Mouse (Mus musculus): ENCODE measurements at regions not wholly inside any gene's neighbourhood (a gene's known extent, or its start where the extent isn't known, plus 50 kb on each side); places are given as distances from the start of the nearest gene placed in this dataset.

- no peak for DNase-seq (ENCODE audit: low spot score)
Measured at GRCm38 (mm10) chr11:38886466-38886865, 1650.7 kb upstream of the Tenm2 start.

- DNase-seq (ENCODE audit: low spot score), result peak; percentile 16
Measured at GRCm38 (mm10) chr11:38861622-38862345, 1626.0 kb upstream of the Tenm2 start.

- no peak for DNase-seq (ENCODE audit: low spot score)
Measured at GRCm38 (mm10) chr11:38856645-38857044, 1620.9 kb upstream of the Tenm2 start.

- no peak for DNase-seq (ENCODE audit: low spot score)
Measured at GRCm38 (mm10) chr11:38829148-38829547, 1593.4 kb upstream of the Tenm2 start.

- no peak for DNase-seq (ENCODE audit: low spot score)
Measured at GRCm38 (mm10) chr11:38828375-38828774, 1592.6 kb upstream of the Tenm2 start.

GRCm38 (mm10) chr11:38825172-38825753 lies 1589.5 kb upstream of the Tenm2 start:
- no peak for DNase-seq (ENCODE audit: low spot score)

- DNase-seq (ENCODE audit: low spot score), result no peak
Measured at GRCm38 (mm10) chr11:38818141-38818540, 1582.4 kb upstream of the Tenm2 start.

GRCm38 (mm10) chr11:38783548-38783947 lies 1547.8 kb upstream of the Tenm2 start:
- no peak for DNase-seq (ENCODE audit: low spot score)

GRCm38 (mm10) chr11:38779585-38779984 lies 1543.8 kb upstream of the Tenm2 start:
- no peak for DNase-seq (ENCODE audit: low spot score)

- DNase-seq (ENCODE audit: low spot score), result no peak
Measured at GRCm38 (mm10) chr11:38762241-38762640, 1526.5 kb upstream of the Tenm2 start.

GRCm38 (mm10) chr11:38747549-38747948 lies 1511.8 kb upstream of the Tenm2 start:
- DNase-seq (ENCODE audit: low spot score), result peak; percentile 15

GRCm38 (mm10) chr11:38729101-38729500 lies 1493.3 kb upstream of the Tenm2 start:
- DNase-seq (ENCODE audit: low spot score), result no peak

- no peak for DNase-seq (ENCODE audit: low spot score)
Measured at GRCm38 (mm10) chr11:38715697-38716096, 1479.9 kb upstream of the Tenm2 start.

- DNase-seq (ENCODE audit: low spot score), result no peak
Measured at GRCm38 (mm10) chr11:38681264-38681663, 1445.5 kb upstream of the Tenm2 start.

GRCm38 (mm10) chr11:38673367-38674056 lies 1437.7 kb upstream of the Tenm2 start:
- no peak for DNase-seq (ENCODE audit: low spot score)

All from left cerebral cortex, adult 11 months (tissue).